Mouse (Mus musculus) retina, embryonic 14.5 days (tissue): Measurements from ENCODE around the gene Rpusd4.
A peak's percentile ranks its signal among the peaks of the same experiment; 100 is the strongest.

Experiments used
- DNase-seq: peaks from one replicate; pipeline ENCODE4 v3.0.0-alpha.2; 2015; ENCODE audit warnings: low spot score

Rpusd4 gene

GRCm38 (mm10) chr9:35286351-35286750, 18.7 kb downstream of the Rpusd4 start:
- DNase-seq = no peak

GRCm38 (mm10) chr9:35289992-35290391, 22.3 kb downstream of the Rpusd4 start:
- DNase-seq = peak; percentile 70

- no peak for DNase-seq
These were observed 22.8 kb downstream of the Rpusd4 start for GRCm38 (mm10) chr9:35290417-35290816.

GRCm38 (mm10) chr9:35290916-35291315, 23.3 kb downstream of the Rpusd4 start:
- DNase-seq = no peak

GRCm38 (mm10) chr9:35293465-35293864, 25.8 kb downstream of the Rpusd4 start:
- no peak for DNase-seq

- DNase-seq = no peak
These were observed 30.1 kb downstream of the Rpusd4 start for GRCm38 (mm10) chr9:35297791-35298190.

- DNase-seq = no peak
These were observed 34.5 kb downstream of the Rpusd4 start for GRCm38 (mm10) chr9:35302172-35302571.

- no peak for DNase-seq
These were observed 39.8 kb downstream of the Rpusd4 start for GRCm38 (mm10) chr9:35307461-35307860.

GRCm38 (mm10) chr9:35310377-35310776, 42.7 kb downstream of the Rpusd4 start:
- no peak for DNase-seq

GRCm38 (mm10) chr9:35312516-35312915, 44.9 kb downstream of the Rpusd4 start:
- no peak for DNase-seq

- no peak for DNase-seq
These were observed 45.9 kb downstream of the Rpusd4 start for GRCm38 (mm10) chr9:35313601-35314000.

GRCm38 (mm10) chr9:35314254-35314653, 46.6 kb downstream of the Rpusd4 start:
- no peak for DNase-seq

GRCm38 (mm10) chr9:35316771-35317211, 49.1 kb downstream of the Rpusd4 start:
- DNase-seq = peak; percentile 68

- DNase-seq = peak; percentile 77
These were observed 49.7 kb downstream of the Rpusd4 start for GRCm38 (mm10) chr9:35317233-35317980.

- peak; percentile 91 for DNase-seq
These were observed 51.0 kb downstream of the Rpusd4 start for GRCm38 (mm10) chr9:35318537-35319172.

- DNase-seq = no peak
These were observed 52.6 kb downstream of the Rpusd4 start for GRCm38 (mm10) chr9:35320288-35320687.

- DNase-seq = no peak
These were observed 56.3 kb downstream of the Rpusd4 start for GRCm38 (mm10) chr9:35323974-35324373.

- DNase-seq = peak; percentile 68
These were observed 56.9 kb downstream of the Rpusd4 start for GRCm38 (mm10) chr9:35324571-35324970.

- DNase-seq = no peak
These were observed 59.1 kb downstream of the Rpusd4 start for GRCm38 (mm10) chr9:35326644-35327263.
